Mouse (Mus musculus) right cerebral cortex, postnatal 4 days (tissue): Measurements from ENCODE around the gene Phf21a.

Source experiments
- DNase-seq: peaks from one replicate; pipeline ENCODE4 v3.0.0-alpha.2; 2022

Gene Phf21a

DNA sequence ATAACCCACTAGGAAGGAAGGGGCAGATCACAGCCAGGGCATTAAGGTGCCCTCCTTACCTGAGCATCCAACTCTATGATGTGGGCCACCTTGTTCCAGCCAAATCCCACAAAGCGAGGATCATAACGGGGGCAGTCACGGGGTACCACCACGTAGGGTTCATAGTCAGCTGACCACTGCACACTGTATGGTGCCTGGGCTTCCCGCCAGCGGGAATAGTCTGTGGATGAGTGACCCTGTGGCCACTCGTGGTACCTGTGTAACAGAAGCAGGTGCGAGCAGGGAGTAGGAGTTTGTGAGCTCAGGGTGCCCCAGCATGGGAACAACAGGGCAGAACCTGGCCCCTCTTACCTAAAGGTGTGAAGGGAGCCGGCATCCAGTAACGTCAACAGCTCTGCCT is 272.7 kb downstream of the Phf21a start:
- DNase-seq = peak; percentile 6

DNA sequence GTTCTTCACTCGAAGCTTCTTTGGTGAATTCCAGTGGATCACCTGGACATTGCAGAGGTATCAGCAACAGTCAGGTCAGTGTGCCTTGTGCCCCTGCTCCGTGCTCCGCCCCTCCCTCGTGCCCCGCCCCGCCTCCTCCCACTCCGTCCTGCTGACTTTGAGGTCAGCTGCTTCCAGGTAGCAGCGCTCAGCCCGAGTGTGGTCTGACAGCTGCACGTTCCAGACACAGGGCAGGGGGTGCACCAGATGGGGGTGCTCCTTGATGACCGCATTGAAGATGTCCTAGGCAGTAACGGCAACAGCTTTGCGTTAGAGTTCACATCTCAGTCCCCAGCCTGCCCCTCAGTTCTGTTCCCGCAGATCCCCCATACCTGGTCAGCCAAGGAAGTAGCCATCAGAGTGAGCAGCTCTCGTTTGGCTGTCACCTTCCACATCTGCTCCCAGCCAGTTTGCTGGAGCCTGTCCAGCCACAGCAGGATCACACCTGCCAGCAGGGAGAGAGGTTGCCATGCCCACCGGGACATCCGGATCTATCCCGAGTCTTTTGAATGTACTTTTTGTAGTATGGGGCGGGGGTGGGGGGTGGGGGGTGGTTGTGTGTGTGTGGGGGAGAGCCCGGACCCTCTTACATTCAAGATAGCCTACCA is 274.6 kb downstream of the Phf21a start:
- no peak for DNase-seq

DNA sequence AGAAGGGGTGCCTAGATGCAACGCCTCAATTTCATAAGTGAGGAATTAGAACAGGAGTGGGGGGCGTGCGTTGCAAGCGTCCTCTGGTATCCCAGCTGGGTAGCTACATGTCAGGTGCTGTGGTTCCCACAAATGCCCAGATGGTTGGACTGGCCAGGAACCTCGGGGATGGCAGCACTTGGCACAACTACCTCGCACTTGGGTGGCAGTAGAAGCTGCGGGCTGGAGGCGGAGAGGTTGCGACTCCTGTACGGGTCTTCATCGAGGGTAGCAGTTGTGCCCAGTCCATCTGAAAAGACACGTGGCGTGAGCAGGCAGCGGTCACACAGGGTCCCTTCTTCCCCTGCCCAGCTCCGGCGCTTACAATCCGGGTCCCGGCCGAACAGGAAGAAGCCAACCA is 277.5 kb downstream of the Phf21a start:
- DNase-seq = no peak

DNA sequence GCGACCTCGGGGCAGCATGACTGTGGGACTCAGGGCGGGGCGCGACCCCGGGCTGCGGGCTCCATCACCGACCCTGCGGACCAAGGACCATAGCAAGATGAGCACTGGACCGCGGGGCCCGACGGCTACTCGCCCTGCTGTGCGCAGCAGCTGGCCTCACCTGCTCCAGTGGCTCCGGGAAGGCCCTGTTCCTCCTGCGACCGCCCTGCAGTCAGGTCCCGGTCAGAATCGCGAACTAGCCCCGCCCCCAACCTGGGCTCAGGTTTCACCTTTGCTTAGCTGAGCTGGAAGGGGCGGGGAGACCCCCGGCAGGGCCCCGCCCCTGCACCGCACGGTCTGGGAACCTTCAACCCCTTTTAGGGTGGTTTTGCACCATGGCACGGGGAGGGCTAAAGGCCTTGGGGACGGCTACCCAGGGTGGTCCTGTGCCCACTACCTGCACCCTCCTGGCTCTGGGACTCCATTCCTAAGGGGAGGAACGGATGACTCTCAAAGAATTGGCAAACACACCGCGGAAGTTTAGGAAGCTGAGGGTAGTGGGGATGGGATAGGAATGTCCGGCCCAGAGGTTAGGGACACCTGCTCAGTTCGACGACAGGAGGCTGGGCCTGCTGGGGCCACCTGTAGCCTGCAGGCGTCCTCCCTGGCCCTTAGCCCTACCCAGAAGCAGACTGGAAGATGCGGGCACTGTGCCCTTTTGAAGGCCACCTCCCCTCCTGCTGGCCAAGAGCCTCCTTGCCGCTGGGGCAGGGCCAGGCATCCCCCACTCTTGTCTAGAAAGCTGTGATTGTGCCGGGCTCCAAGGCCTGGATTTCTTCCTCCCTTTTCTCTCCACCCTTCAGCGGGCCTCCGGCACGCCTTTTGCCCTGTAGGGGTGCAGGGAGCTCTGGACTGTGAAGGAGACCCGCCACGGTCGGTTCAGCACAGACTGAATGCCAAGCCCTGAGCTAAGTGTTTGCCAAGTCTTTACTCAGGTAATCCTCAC is 278.2 kb downstream of the Phf21a start:
- no peak for DNase-seq

DNA sequence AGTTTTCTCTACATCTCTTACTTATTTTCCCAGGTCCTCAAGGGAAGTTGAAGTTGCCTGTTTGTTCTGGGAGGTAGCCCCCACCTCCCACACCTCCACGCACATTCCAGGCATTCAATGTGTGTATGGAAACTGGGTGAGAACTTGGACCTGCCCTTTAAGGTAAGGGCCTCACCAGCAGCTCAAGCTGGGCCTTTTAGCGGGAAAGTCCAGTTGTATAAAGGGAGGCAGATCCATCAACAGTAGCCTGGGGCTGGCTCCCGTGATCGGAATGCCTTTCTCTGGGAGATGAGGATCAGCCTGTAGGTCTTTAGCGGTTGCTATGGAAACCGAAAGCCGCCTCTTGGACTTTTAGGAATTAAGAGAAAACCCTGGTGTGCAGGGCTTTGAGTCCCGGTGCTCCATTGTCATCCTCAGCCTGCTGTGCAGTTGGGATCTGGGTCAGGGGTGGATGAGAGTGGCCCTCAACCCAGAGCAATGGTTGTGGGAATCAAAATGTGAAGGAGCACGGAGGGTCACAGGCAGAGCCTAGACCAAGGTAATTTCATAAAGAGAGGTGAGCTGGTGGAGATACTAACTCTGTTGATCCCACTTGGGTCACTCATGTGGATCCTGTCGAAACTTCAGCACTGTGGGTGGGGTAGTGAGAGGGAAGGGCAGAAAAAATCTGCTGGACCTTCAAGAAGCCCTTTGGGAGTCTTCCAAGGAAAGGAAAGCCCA is 279.2 kb downstream of the Phf21a start:
- no peak for DNase-seq

DNA sequence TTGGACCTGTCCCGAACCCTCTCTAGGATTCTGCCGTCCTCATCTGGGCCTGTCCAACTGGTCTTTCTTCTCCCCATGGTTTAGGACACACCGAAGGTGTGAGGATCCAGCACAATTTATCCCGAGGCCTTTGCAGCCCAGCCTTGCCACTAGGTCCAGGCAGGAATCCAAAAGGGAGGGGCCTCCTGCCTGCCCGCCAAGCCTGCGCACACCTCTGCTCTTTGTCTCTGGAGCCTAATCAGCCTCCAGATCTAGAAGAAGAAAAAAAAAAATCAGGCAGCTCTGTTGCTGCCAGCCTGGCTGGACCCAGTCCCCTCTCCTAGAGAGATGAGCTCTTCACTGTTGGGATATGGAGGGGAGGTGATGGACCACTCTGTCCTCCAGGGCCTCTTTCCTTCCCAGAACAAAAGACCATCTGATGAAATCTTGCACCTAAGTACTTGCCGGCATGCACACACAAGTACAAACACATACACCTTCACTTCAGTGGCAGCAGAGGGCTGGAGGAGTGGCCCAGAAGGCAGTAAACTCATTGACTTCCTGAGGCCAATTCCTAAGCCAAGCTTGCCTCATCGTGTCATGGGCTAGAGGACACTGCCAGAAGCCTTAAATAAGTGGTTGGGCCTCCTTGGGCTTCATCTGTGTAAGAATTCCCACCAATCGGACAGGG is 280.0 kb downstream of the Phf21a start:
- no peak for DNase-seq

DNA sequence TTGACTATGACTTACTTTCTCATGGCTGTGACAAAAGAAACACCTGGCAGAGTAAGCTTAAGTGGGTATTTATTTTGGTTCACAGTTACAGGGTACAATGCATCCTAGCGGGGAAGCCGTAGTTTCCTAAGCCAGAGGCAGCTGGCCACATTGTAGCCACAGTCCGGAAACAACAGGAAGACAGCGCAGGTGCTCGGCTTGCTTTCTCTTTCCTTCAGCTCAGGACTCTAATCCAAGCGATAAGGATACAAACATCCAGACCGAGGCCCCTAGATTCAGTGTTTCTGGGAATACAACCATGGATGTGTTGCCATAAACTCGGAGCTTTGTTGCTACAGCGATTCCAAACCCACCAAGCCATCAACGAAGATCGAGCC is 280.5 kb downstream of the Phf21a start:
- no peak for DNase-seq

DNA sequence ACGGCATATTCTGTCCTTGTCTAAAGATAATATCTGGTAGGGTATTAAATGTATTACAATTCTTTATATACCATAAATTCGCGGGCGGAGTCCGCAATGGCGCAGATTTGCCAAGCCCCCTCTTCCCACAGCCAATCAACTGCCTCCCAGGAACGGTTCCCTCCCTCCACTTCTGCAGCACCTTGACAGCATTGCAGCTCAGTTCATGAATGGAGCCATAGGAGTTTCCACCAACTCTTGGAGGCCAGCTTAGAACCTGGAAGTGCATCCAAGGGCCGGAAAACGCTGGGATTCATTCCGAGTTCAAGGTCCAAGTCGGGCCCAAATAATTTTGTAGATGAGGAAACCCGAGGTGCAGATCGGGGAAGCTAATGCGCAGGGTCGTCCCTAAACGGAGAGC is 281.6 kb downstream of the Phf21a start, which contains the start of the genes Pex16 and Large2:
TSS of gene Pex16 (plus strand) at position 163 of the 400 bp plus-strand sequence.
TSS of gene Large2 (minus strand) at position 356 of the 400 bp plus-strand sequence.
- DNase-seq = peak; percentile 48

DNA sequence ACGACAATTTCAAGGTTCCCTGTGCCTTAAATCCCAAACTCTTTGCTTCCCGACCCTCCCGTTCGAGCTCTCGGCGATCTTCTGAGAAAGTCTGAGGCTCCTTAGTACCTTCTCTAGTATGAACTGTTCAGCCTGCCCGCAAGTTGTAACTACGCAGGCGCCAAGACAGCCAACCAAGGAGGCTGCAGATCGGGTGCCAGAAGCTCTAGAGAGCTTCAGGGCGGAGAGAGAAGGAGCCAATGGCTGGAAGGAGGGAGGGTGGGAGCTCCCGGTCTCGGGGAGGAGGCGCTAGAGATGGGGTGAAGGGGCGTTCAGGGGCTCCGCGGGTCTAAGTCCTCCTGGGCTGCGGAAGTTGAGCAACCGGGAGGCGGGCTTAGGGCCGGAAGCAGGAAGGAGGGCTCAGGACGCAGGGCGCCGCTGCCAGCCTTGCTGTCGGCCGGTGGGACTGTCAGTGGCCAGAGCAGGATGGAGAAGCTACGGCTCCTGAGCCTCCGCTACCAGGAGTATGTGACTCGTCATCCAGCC is 282.2 kb downstream of the Phf21a start:
- peak; percentile 86 for DNase-seq

DNA sequence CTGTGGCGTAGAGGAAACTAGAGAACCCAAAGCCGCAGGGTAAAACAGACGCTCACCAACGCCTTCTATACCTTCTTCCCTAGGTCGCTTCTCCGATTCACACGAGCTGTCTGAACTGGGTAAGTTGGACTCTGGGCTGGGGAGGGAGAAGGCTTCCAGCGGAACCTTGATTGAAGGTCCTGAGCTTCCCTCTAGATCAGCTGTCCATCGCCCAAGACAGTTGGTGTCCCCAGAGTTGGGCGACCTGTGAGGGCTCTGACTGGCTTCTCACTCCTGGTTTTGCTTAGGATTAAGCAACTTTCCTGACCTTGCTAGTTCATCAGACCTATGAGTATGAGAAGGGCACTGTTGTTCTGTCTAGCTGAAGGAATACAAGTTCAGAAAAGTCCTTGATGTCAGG is 282.9 kb downstream of the Phf21a start:
- no peak for DNase-seq

DNA sequence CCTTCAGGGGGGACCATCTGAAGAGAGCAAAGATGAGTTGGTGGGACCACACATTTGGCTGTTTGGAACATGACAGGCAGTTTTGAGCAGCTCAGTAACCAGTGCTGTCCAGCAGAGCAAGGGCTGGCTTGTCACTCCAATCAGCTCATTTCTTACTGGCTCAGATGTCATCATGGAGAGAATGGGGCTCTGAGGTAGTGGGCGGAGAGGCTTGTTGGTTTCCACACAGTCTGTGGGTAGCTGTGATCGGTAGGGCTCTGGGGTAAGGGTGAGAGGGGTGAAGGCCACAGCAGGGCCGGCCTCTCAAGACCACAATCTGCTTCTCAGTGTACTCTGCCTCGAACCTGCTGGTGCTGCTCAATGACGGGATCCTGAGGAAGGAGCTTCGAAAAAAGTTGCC is 283.4 kb downstream of the Phf21a start:
- no peak for DNase-seq

DNA sequence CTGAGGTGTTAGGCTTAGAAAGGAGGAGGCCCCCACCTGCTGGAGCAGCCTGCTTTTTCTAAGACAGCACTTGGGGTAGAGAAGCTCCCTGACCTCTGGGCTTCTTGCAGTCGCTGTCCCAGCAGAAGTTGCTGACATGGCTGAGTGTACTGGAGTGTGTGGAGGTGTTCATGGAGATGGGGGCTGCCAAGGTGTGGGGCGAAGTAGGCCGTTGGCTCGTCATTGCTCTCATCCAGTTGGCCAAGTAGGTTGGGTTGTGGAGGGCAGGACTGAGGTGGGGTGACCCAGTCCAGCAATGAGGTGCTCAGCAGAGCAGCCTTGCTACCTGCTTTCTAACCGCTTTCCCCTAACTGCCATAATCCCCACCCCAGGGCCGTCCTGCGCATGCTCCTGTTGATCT is 284.4 kb downstream of the Phf21a start:
- no peak for DNase-seq

DNA sequence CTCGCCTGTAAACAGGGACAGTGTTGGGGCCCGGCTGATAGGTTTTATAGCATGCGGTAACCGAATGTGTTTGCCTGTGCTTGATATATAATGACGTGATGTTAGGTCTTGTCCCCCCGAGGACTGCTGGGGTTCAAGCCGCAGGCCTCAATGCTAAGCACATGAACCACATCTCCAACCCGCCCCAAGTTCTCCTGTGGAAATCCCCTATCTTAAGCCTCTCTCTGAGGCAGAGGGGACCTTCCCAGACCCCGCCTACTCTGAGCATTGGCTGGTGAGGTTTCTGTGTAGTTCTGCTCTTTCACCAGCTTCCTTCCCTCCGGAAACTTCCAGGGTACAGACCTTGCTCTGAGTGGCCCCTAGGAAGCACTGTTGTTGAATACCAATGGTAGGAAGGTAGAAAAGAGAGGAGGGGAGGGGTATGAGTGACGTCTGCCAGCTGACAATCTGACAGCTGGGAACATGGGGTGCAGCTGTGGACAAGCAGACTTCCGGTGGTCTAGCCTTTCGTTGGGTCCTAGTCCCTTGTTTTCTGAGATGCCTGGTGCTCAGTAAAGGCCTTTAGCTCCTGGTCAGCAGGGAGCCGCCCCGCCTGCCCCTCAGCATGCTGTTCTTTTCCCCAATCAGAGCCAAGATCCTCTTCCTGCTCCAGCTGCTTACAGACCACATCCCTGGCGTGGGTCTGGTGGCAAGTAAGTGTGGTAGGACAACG is 287.0 kb downstream of the Phf21a start:
- DNase-seq = no peak

DNA sequence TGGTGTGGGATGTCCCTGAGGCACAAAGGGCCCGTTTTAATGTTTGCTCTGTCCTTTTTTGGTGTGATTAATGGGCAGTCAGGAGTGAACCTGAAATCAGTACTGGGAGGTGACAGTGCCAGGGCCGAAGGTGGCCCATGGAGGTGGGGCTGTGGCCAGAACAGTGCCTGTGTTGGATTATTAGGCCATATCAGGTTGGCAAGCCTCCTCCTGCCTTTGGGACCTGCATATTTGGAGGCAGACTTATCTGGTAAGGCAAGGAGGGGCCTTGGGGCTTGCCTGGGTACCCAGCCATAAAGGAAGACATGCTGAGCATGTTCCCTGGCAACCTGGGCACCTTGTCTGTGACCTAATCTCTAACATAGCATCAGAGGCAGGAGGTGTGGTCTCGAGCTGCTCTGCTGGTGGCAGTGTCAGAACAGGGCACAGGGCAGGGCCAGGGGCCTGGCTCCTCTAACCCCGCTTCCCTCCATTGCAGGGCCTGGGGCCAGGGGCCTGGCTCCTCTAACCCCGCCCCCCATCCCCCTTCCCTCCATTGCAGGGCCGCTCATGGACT is 287.7 kb downstream of the Phf21a start:
- no peak for DNase-seq

DNA sequence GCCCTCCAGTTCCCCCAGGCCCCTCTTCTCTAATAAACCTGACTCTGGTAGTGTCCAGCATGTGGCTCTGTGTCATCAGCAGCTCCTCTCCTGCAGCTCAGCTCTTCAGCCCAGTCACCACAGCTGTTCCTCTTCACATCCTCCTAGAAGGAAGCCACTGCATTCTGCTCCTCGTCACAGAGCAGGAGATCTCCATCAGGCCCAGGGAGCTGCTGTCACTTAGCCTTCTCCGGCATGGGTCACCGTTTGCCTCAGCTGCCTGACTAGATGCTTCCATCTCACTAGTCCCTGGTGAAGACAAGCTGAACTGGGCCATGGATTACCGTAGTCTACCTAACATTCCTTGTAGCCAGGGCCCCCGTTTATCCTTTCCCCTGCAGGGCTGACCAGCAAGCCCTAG is 288.2 kb downstream of the Phf21a start:
- no peak for DNase-seq

DNA sequence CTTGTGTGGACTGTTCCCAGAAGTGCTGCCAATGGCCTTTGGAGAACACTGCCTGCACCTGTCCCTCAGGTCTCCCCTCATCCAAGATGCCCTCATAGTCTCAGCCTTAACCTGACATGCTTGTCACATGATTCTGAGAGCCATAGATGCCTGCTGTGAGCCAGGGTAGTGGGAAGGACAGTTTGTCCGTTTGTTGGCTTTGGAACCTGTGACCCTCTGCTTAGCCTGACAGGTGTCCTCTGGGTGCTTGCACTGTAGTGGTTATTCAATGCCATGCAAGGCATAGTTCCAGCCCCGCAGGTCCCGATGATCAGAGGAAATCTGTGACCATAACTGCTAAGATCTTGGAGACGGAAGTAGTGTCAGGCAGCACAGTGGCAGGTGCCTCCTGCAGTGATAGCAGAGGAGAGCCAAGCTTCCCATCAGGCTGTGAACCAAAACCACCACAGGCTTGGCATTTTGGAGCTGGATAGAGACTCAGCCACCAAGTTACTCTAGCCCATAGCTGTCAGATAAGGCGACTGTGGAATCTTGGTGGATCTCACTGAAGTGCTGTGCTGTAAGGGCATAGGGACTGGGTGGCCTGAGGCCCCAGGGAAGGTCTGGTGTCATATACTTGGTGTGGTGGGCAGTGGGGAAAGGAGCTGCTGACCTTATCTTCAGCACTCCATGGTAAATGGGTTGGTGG is 289.1 kb downstream of the Phf21a start, which contains the start of gene 1700029I15Rik:
TSS of gene 1700029I15Rik (plus strand) at position 638 of the 688 bp plus-strand sequence.
- DNase-seq = no peak

DNA sequence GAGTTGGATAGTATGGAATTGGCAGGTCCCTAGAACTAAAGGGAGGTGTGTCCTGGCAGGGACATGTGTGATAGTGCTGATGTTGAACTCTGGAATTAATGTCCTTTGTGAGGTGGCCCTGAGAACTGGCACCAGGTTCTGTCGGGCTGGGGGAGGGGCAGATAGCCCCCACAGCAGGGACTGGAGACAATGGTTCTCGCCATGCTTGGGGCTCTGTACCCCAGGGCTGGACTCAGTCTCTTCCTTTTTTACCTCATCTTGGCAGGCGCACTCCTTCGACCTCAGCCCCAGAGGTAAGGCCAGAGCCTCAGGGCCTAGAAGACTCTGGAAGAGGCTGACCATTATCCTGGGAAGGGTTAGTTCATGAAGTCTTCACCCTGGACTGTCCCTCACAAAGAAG is 289.8 kb downstream of the Phf21a start:
- DNase-seq = no peak

DNA sequence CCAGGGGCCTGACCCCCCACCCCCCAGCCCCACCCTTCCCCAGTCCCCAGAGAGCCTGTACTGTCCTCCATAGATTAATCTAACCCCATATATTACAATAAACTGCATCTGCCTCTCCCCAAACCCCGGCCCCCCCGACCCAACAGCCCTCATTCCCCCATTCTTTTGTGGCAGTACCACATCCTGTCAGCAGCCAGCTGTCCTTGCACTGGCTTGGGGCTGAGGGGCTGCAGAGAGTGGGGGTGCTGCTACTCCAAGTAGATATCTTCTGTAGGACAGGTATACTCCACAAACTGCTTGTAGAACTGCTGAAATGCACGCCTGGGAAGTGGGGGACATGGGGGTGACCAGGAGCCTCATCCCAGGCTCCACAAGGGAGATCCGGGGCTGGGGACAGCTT is 291.2 kb downstream of the Phf21a start:
- no peak for DNase-seq

DNA sequence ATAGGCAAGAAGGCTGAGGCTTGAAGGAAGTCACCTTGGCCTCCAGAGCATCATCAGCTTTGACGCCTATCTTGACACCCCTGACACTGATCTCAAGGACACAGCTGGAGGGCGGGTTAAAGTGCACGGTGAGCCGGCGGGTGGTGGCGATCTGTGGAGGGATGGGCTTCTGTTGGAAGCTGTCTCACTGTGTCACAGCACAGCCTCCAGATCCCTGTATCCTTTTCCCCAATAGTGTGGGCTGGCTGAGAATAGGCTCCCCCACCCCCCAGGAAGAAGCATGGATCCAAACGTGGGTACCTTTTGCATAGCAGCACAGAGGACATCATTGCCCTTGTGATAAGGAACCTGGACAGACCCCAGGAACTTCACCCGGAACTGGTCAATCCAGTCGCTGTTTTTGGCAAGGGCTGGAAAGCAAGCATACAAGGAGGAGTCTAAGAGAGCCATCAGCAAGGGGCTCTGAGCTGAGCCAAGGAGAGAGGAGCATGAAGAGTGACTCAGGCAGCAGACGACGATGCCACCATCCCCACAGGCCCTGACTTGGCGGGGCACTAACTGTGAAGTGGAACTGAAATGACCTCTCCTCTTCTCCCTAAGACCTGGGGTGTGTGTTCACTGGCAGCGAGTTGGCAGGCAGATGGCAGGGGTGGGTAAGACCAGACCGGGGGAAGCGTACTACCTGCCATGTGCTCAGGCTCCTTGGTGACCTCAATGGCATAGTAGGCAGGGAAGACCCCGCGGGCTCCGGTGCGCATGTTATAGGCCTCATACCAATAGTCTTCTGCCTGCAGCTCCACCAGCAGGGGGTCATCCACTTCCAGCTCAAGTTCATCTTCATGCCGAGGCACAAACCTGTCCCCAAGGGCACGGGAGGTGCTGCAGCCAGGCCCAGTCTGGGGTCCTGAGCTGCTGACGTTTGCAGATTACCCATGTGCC is 292.5 kb downstream of the Phf21a start:
- no peak for DNase-seq
